ENCODE assay signal across 32 mouse cellular contexts in the genomic region with DNA sequence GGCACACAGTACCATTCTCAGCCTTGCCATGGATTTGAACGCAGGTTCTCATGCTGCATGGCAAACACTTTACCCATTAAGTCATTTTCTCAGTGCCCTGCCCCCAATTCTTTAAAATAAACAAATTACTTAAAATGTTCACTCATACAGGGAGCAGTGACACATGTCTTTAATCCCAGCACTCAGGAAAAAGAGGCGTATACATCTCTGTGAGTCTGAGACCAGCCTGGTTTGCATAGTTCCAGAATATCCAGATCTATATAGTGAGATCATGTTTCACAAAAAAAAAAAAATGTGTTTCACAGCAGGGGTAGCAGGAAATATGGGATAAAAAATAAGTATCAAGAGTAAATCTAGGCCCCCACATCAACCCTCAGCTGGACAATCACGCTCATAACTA.
"Had no signal": no experiment of that assay in that cellular context is flagged by ENCODE, and none has a peak within 500 bp of the region (broad histone marks: within the 10 kb centered on the region; RNA-seq: fewer than 3 reads in every experiment).

No protein-coding gene starts in this region.

- H3K4me2 ChIP-seq: limb, embryonic 12.5 days; limb, embryonic 13.5 days; limb, embryonic 15.5 days; liver, embryonic 11.5 days; liver, embryonic 12.5 days; liver, embryonic 13.5 days; liver, embryonic 15.5 days; lung, embryonic 14.5 days; lung, embryonic 15.5 days; midbrain, embryonic 11.5 days; midbrain, embryonic 12.5 days; midbrain, embryonic 13.5 days; midbrain, embryonic 15.5 days; neural tube, embryonic 12.5 days had no signal

- DNase-seq: left cerebral cortex, postnatal 4 days; liver; liver, embryonic 13.5 days; liver, postnatal 0 days; lung, adult 18-20 months; lung, adult 2 months; lung, embryonic 14.5 days; lung, postnatal 10 days; lung, postnatal 14 days; lung, postnatal 36 days; lung, postnatal 4 days; midbrain, embryonic 14.5 days had no signal

- H3K36me3 ChIP-seq: limb, embryonic 10.5 days; limb, embryonic 12.5 days; limb, embryonic 13.5 days; limb, embryonic 15.5 days; liver, embryonic 12.5 days; liver, embryonic 13.5 days; liver, embryonic 15.5 days; lung, embryonic 15.5 days; midbrain, embryonic 10.5 days; midbrain, embryonic 12.5 days; midbrain, embryonic 13.5 days; midbrain, embryonic 15.5 days; neural tube, embryonic 12.5 days had no signal

- ATAC-seq: liver, embryonic 12.5 days; liver, postnatal 0 days; lung, postnatal 0 days; midbrain, embryonic 13.5 days; midbrain, embryonic 15.5 days; midbrain, embryonic 16.5 days had no signal

- H3K4me3 ChIP-seq: limb, embryonic 10.5 days; limb, embryonic 12.5 days; limb, embryonic 13.5 days; limb, embryonic 15.5 days; liver, embryonic 12.5 days; liver, embryonic 13.5 days; liver, embryonic 15.5 days; lung, embryonic 15.5 days; megakaryocyte, embryonic 14.5 days; midbrain, embryonic 10.5 days; midbrain, embryonic 12.5 days; midbrain, embryonic 13.5 days; midbrain, embryonic 15.5 days; myocyte; neural tube, embryonic 12.5 days had no signal

- H3K4me1 ChIP-seq: limb, embryonic 12.5 days; liver, embryonic 12.5 days; liver, embryonic 13.5 days; liver, embryonic 15.5 days; megakaryocyte, embryonic 14.5 days; midbrain, embryonic 10.5 days; midbrain, embryonic 13.5 days; midbrain, embryonic 15.5 days; neural tube, embryonic 12.5 days had no signal

- H3K27me3 ChIP-seq: limb, embryonic 12.5 days; limb, embryonic 13.5 days; limb, embryonic 15.5 days; liver, embryonic 12.5 days; liver, embryonic 13.5 days; liver, embryonic 15.5 days; lung, embryonic 15.5 days; megakaryocyte, embryonic 14.5 days; midbrain, embryonic 12.5 days; midbrain, embryonic 13.5 days; midbrain, embryonic 15.5 days; neural tube, embryonic 12.5 days had no signal

- H3K9ac ChIP-seq: limb, embryonic 12.5 days; limb, embryonic 13.5 days; limb, embryonic 15.5 days; liver, embryonic 12.5 days; liver, embryonic 13.5 days; liver, embryonic 14.5 days; liver, embryonic 15.5 days; liver, postnatal 0 days; lung, embryonic 14.5 days; lung, embryonic 15.5 days; midbrain, embryonic 12.5 days; midbrain, embryonic 13.5 days; midbrain, embryonic 15.5 days; neural tube, embryonic 12.5 days had no signal

- H3K27ac ChIP-seq: limb, embryonic 10.5 days; limb, embryonic 12.5 days; limb, embryonic 13.5 days; limb, embryonic 15.5 days; liver, embryonic 12.5 days; liver, embryonic 13.5 days; liver, embryonic 14.5 days; liver, embryonic 15.5 days; lung, embryonic 15.5 days; macrophage; midbrain, embryonic 10.5 days; midbrain, embryonic 12.5 days; midbrain, embryonic 13.5 days; midbrain, embryonic 15.5 days; neural tube, embryonic 12.5 days had no signal

- H3K9me3 ChIP-seq: limb, embryonic 10.5 days; limb, embryonic 12.5 days; limb, embryonic 13.5 days; limb, embryonic 15.5 days; liver, embryonic 12.5 days; liver, embryonic 13.5 days; liver, embryonic 15.5 days; lung, embryonic 15.5 days; megakaryocyte, embryonic 14.5 days; midbrain, embryonic 10.5 days; midbrain, embryonic 12.5 days; midbrain, embryonic 13.5 days; midbrain, embryonic 15.5 days; neural tube, embryonic 12.5 days had no signal
